Mouse (Mus musculus): ENCODE data around the gene Rnpep. TPM values are rescaled to one million over a fixed set of nuclear protein-coding genes. Genes with fewer than 3 reads are reported as not detected.

Rnpep gene
- polyA plus RNA-seq (2014; fragmentation: Nextera tagmentation; extraction: Ambion mirVana), result 96.6 and 99.2 TPM in 2 replicates

DNA sequence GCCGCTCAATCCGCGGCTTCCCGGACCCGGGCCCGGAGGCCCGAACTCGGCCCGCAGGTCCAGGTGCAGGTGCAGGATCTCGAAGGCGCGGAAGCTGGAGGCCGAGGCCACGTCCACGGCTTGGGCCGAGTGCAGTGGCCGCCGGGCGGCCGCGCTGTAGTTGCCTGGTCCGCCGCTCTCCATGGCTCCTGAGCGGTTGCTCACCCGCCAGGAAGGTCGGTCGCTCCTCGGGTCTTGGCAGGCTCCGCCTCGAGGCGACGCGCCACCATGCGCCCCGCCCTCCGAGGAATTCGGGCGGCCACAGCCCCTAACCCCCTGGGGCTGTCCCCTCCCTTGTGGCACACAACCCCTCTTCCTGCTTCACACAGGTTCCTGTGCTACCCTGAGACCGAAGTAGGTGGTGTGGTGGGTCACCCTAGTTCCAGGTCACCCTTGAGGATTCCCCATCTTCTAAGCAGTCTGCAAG lies at the start of gene Rnpep:
Gene Rnpep (minus strand): TSS at position 259 of the 466 bp plus-strand sequence.
- peak within 1 kb of the TSS; percentile 90 for H3K9ac ChIP-seq
- H3K36me3 ChIP-seq (ENCODE audit: insufficient read depth), result peaks cover 5% of the 10 kb centered on the region; the same call in 1 of the 2 replicates
- H3K27me3 ChIP-seq (ENCODE audit: insufficient read depth, low read length), result no peaks in the 10 kb centered on the region
- H3K27ac ChIP-seq (ENCODE audit: low read depth), result peak within 1 kb of the TSS; percentile 91
- peak within 1 kb of the TSS; percentile 73 for H3K4me2 ChIP-seq
- no peaks in the 10 kb centered on the region for H3K9me3 ChIP-seq (ENCODE audit: low read depth, low read length)
- peak within 1 kb of the TSS; percentile 77 for H3K4me3 ChIP-seq (ENCODE audit: low read depth, low read length)
- no peak for TF ChIP-seq CTCF (IDR thresholded peaks at IDR 0.05; ENCODE audit: low read depth)
- DNase-seq (peak; percentile 84), ATAC-seq (ENCODE audit: insufficient read depth) (peak; percentile 91)
- WGBS, result under 1% methylated on average over 39 of the region's 39 CpGs
- H3K4me1 ChIP-seq (ENCODE audit: insufficient read depth), result no peaks in the 10 kb centered on the region

DNA sequence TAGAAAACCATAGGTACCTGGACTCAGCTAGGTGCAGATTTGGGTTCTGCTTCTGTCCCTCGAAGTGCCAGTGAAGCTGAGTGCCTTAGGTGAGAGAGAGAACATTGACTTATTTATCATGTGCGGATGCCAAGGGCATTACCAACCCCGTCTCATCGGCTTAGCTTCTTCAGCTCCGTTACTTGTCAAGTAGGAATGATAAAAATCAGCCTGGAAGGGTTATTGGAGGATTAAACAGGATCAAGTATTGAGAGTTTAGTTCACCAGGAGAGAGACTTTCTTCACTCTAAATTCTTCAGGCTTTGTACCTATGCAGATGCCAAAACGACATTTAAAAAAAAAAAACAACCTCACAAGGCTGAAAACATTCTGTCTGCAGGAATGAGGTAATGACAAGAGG lies 46.7 kb upstream of the Rnpep start:
- no peaks in the 10 kb centered on the region for H3K9me3 ChIP-seq (ENCODE audit: low read depth, low read length)
- H3K27me3 ChIP-seq (ENCODE audit: insufficient read depth, low read length), result no peaks in the 10 kb centered on the region
- H3K9ac ChIP-seq, result no peak overlapping the region
- H3K4me1 ChIP-seq (ENCODE audit: insufficient read depth), result no peaks in the 10 kb centered on the region
- TF ChIP-seq CTCF (IDR thresholded peaks at IDR 0.05; ENCODE audit: low read depth), result no peak
- H3K36me3 ChIP-seq (ENCODE audit: insufficient read depth), result no peaks in the 10 kb centered on the region
- no peak overlapping the region for H3K4me2 ChIP-seq
- no peak overlapping the region for H3K27ac ChIP-seq (ENCODE audit: low read depth)
- no peak overlapping the region for H3K4me3 ChIP-seq (ENCODE audit: low read depth, low read length)
- 62% methylated on average over 6 of the region's 6 CpGs for WGBS
- ATAC-seq (ENCODE audit: insufficient read depth), result no peak
- no peak for DNase-seq

DNA sequence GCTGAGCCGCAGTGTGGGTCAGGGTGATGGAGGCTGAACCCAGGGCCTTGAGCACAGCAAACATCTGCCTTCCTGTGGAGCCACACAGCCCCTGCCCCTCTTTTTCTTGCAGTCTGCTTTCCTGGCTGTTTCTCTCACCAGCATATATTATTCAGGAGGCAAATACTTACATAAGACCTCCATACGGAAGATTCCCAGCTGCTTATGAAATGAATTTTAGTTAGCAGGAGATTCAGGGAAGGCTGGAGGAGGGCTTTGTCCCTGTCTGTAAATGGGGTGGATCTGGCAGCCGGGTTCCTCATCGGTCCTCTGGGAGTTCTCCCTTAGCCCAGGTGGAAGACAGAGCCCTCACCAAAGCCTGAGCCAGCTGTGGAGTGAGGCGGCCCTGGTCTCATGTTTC lies 44.5 kb upstream of the Rnpep start:
- no peak for TF ChIP-seq CTCF (IDR thresholded peaks at IDR 0.05; ENCODE audit: low read depth)
- H3K4me1 ChIP-seq (ENCODE audit: insufficient read depth), result no peaks in the 10 kb centered on the region
- H3K9me3 ChIP-seq (ENCODE audit: low read depth, low read length), result no peaks in the 10 kb centered on the region
- DNase-seq (no peak), ATAC-seq (ENCODE audit: insufficient read depth) (no peak)
- H3K9ac ChIP-seq, result no peak overlapping the region
- H3K36me3 ChIP-seq (ENCODE audit: insufficient read depth), result no peaks in the 10 kb centered on the region
- H3K4me2 ChIP-seq, result no peak overlapping the region
- H3K27ac ChIP-seq (ENCODE audit: low read depth), result no peak overlapping the region
- H3K27me3 ChIP-seq (ENCODE audit: insufficient read depth, low read length), result no peaks in the 10 kb centered on the region
- WGBS, result 57% methylated on average over 5 of the region's 5 CpGs
- no peak overlapping the region for H3K4me3 ChIP-seq (ENCODE audit: low read depth, low read length)

DNA sequence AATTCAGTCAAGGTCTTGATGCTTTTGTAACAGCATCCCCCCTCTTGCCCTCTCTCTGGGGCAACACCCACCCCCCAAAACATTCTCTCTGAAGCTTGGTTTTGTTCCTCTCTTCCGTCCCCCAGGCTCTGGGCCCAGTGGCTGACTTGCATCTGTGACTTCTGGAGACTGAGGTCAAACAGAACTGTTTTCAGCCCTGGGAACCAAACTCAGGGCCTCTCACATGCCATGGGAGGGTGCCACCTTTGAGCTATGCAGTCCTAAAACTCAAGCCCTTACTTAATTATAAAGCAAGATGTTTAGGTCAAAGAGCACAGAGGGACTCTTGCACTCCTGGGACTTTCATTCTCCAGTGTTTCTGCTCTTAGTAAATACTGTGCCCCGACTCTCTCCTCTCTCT lies 42.0 kb upstream of the Rnpep start:
- H3K4me1 ChIP-seq (ENCODE audit: insufficient read depth), result no peaks in the 10 kb centered on the region
- H3K9ac ChIP-seq, result no peak overlapping the region
- no peak overlapping the region for H3K27ac ChIP-seq (ENCODE audit: low read depth)
- ATAC-seq (ENCODE audit: insufficient read depth), result no peak
- H3K27me3 ChIP-seq (ENCODE audit: insufficient read depth, low read length), result no peaks in the 10 kb centered on the region
- H3K36me3 ChIP-seq (ENCODE audit: insufficient read depth), result no peaks in the 10 kb centered on the region
- no peak overlapping the region for H3K4me3 ChIP-seq (ENCODE audit: low read depth, low read length)
- H3K4me2 ChIP-seq, result peak overlapping the region; percentile 45
- no peaks in the 10 kb centered on the region for H3K9me3 ChIP-seq (ENCODE audit: low read depth, low read length)
- no peak for DNase-seq
- TF ChIP-seq CTCF (IDR thresholded peaks at IDR 0.05; ENCODE audit: low read depth), result no peak
- 75% methylated on average over 2 of the region's 2 CpGs for WGBS

DNA sequence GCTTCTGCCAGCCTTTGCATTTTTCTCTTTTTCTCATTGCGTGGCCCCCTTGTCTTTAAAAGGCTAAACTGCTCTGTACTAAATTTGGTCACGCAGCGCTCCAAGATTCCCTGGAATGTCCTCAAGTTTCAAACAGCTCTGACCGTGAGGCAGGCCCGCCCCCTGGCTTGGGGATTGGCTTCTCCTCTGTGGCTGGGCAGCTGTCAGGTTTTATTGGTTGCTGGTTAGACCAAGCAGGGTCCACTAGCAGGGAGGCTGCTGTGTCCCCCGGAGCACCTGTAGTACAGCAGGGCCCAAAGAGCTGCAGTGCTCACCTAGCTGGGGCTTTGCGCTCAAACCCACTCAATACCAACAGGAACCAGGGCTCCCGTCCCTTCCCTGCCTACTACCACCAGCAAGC lies 40.7 kb upstream of the Rnpep start, which contains the start of gene Lmod1:
Gene Lmod1 (plus strand): TSS at position 237 of the 400 bp plus-strand sequence.
- WGBS, result 7% methylated on average over 8 of the region's 8 CpGs
- peak; percentile 91 for DNase-seq
- H3K9ac ChIP-seq, result peak within 1 kb of the TSS; percentile 40; the same call in 1 of the 2 replicates

DNA sequence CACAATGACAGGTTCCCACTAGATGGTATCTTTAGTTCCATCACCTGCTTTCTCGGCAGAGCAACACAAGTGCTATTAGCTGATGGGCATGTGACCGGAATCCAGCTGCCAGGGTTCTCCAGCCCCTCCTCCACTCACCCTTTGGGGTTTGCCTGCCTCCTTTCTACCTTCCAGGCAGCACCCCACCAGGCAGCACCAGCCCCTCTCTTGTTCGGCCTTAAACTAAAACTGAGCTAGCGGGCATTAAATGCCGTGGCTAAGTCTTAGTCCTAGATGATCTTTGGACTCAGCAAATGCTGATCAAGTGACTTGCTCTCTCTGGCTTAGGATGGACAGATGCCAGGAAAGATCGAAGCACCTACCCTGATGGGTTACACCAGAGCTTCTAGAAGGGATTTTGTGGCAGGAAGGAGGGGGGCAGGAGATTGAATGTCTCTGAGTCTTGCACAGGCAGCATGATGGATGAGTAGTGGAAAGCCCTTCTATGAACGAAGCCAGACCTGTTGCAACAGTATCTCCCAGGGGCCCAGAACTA lies 39.5 kb upstream of the Rnpep start:
- no peak for DNase-seq
- no peak for TF ChIP-seq CTCF (IDR thresholded peaks at IDR 0.05; ENCODE audit: low read depth)
- H3K27ac ChIP-seq (ENCODE audit: low read depth), result no peak overlapping the region
- WGBS, result 66% methylated on average over 7 of the region's 7 CpGs
- H3K4me1 ChIP-seq (ENCODE audit: insufficient read depth), result no peaks in the 10 kb centered on the region
- no peaks in the 10 kb centered on the region for H3K36me3 ChIP-seq (ENCODE audit: insufficient read depth)
- no peak for ATAC-seq (ENCODE audit: insufficient read depth)
- H3K9me3 ChIP-seq (ENCODE audit: low read depth, low read length), result no peaks in the 10 kb centered on the region
- H3K4me2 ChIP-seq, result no peak overlapping the region
- H3K4me3 ChIP-seq (ENCODE audit: low read depth, low read length), result no peak overlapping the region
- H3K9ac ChIP-seq, result no peak overlapping the region
- H3K27me3 ChIP-seq (ENCODE audit: insufficient read depth, low read length), result no peaks in the 10 kb centered on the region

More for the DNA sequence above, 40.7 kb upstream of the Rnpep start, which contains the start of gene Lmod1:
- H3K9me3 ChIP-seq (ENCODE audit: low read depth, low read length), result no peaks in the 10 kb centered on the region
- peak; percentile 97 for ATAC-seq (ENCODE audit: insufficient read depth)
- H3K36me3 ChIP-seq (ENCODE audit: insufficient read depth), result no peaks in the 10 kb centered on the region
- no peaks in the 10 kb centered on the region for H3K4me1 ChIP-seq (ENCODE audit: insufficient read depth)
- peak within 1 kb of the TSS; percentile 75 for H3K27ac ChIP-seq (ENCODE audit: low read depth)
- H3K4me3 ChIP-seq (ENCODE audit: low read depth, low read length), result peak within 1 kb of the TSS; percentile 13
- peak within 1 kb of the TSS; percentile 45 for H3K4me2 ChIP-seq
- no peaks in the 10 kb centered on the region for H3K27me3 ChIP-seq (ENCODE audit: insufficient read depth, low read length)
- TF ChIP-seq CTCF (IDR thresholded peaks at IDR 0.05; ENCODE audit: low read depth), result peak; percentile 6; the same call in 1 of the 2 replicates

DNA sequence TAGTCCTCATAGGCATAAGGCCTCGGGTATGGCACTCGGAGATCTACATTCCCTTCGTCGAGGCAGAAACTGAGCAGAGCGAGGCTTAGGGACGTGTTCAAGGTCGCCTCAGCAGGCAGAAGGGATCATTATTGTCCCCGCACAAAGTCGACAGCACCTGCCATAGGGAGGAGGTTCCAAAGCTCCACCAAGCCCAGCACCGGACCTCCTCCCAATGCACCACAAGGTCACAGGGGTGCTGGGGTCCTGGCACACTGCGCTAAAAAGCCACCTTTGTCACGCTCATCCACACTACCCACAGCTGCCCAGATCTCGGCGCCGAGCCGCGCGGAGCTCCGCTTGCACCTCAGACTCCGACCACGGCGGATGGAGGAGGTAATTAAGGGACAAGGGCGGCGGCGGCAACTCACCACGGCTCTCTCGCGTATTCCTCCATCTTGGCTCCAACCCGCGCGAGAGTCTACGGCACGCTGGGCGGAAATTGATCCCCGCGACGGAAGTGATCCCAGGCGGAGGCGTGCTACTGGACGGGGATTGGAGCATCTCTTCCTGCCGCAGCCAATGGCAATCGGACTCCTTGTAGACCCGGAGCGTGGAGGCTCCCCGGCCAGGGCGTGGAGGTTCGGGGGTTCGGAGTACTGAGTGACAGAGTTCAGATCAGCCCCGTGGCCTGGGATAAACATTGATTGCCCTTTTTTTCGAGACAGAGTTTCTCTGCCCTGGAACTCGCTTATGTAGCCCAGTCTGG lies 29.6 kb upstream of the Rnpep start, which contains the start of gene Timm17a:
Gene Timm17a (minus strand): TSS at position 495 of the 748 bp plus-strand sequence.
- Histone ChIP-seq H3K9me3 (ENCODE audit: low read depth, low read length) (no peaks in the 10 kb centered on the region), H3K4me3 (ENCODE audit: low read depth, low read length) (peak within 1 kb of the TSS; percentile 97), H3K36me3 (ENCODE audit: insufficient read depth) (peaks cover 16% of the 10 kb centered on the region), H3K9ac (peak within 1 kb of the TSS; percentile 98), H3K27me3 (ENCODE audit: insufficient read depth, low read length) (no peaks in the 10 kb centered on the region), H3K27ac (ENCODE audit: low read depth) (peak within 1 kb of the TSS; percentile 74), H3K4me2 (peak within 1 kb of the TSS; percentile 89), H3K4me1 (ENCODE audit: insufficient read depth) (peaks cover 9% of the 10 kb centered on the region; the same call in 1 of the 2 replicates)
- TF ChIP-seq CTCF (IDR thresholded peaks at IDR 0.05; ENCODE audit: low read depth), result no peak
- peak; percentile 98 for DNase-seq
- peak; percentile 100 for ATAC-seq (ENCODE audit: insufficient read depth)
- under 1% methylated on average over 51 of the region's 51 CpGs for WGBS
